ENCODE assay signal across 30 mouse cellular contexts in the genomic region with DNA sequence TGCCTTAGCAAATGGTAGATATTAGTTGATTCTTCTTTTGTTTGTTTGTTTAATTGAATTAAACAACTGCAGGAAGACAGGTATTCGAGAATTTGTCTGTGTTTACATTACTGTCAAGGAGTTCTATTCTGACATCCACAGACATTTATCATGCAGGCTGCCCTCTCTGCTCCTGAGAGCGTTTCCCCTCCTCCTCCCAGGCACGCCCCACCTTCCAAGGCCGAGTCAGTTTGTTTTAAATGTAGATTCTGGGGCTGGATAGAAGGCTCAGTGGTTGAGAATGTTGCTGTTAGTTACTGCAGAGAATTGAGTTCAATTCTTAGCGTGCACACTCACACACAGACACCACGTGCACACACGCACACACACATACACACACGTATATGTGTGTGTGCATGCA. TPM values are rescaled to one million over a fixed set of nuclear protein-coding genes. Genes with fewer than 3 reads are reported as not detected.
A peak's percentile ranks its signal among the peaks of the same experiment; 100 is the strongest.
DNase-seq lines count a peak whose midpoint lies in the region; ATAC-seq lines count a peak whose summit lies in the region.
"Had no signal": no experiment of that assay in that cellular context is flagged by ENCODE, and none has a peak within 500 bp of the region (broad histone marks: within the 10 kb centered on the region; RNA-seq: fewer than 3 reads in every experiment).

No protein-coding gene starts in this region.

- DNase-seq in embryo, embryonic 11 days: peak; percentile 16
- DNase-seq in embryo, embryonic 10 days (ENCODE audit: low spot score): no peak
- DNase-seq in heart, postnatal 14 days: no peak
- peak; percentile 76 for DNase-seq in R1 (ENCODE audit: low read depth, low spot score)
- no peak for DNase-seq in gastrocnemius, postnatal 10 days
- no peak for DNase-seq in frontal cortex, postnatal 10 days (ENCODE audit: low spot score in 2 of 2)
- DNase-seq: adrenal gland, adult 8-10 months; adrenal gland, postnatal 25 days; B cell, adult 2 months; cerebellum, adult 18-20 months; cerebellum, adult 9-10 months; cerebellum, postnatal 14 days; gastrocnemius, postnatal 14 days; heart, adult 11 months; heart, postnatal 10 days; kidney, adult 2 months had no signal

- ATAC-seq in heart, embryonic 13.5 days (ENCODE audit: extremely low read depth, insufficient number of reproducible peaks, low FRiP score, low TSS enrichment): no peak
- ATAC-seq: activated CD4-positive, CD25-positive, alpha-beta regulatory T cell, adult 4 months; forebrain, embryonic 15.5 days; intestine, postnatal 0 days; Patski had no signal

- H3K4me3 ChIP-seq in heart, embryonic 13.5 days: no peak overlapping the region
- H3K4me3 ChIP-seq: embryonic facial prominence, embryonic 12.5 days; embryonic facial prominence, embryonic 15.5 days; erythroblast, embryonic 14.5 days; forebrain, embryonic 12.5 days; forebrain, embryonic 15.5 days; heart, embryonic 15.5 days; hindbrain, embryonic 12.5 days; hindbrain, embryonic 15.5 days had no signal

- peaks cover 20% of the 10 kb centered on the region for H3K4me1 ChIP-seq in heart, embryonic 13.5 days
- H3K4me1 ChIP-seq: embryonic facial prominence, embryonic 15.5 days; forebrain, embryonic 15.5 days; hindbrain, embryonic 12.5 days; hindbrain, embryonic 15.5 days had no signal

- H3K4me2 ChIP-seq in heart, embryonic 13.5 days: no peak overlapping the region
- H3K4me2 ChIP-seq: embryonic facial prominence, embryonic 12.5 days; embryonic facial prominence, embryonic 15.5 days; forebrain, embryonic 12.5 days; forebrain, embryonic 15.5 days; hindbrain, embryonic 12.5 days; hindbrain, embryonic 15.5 days had no signal

- no peak overlapping the region for H3K27ac ChIP-seq in heart, embryonic 13.5 days (replicated peaks)
- H3K27ac ChIP-seq: embryonic facial prominence, embryonic 12.5 days; embryonic facial prominence, embryonic 15.5 days; forebrain, embryonic 12.5 days; forebrain, embryonic 15.5 days; heart, embryonic 15.5 days; hindbrain, embryonic 12.5 days; hindbrain, embryonic 15.5 days had no signal

- H3K9me3 ChIP-seq in heart, embryonic 13.5 days: no peaks in the 10 kb centered on the region
- H3K9me3 ChIP-seq: embryonic facial prominence, embryonic 12.5 days; embryonic facial prominence, embryonic 15.5 days; forebrain, embryonic 12.5 days; forebrain, embryonic 15.5 days; G1E; heart, embryonic 15.5 days; hindbrain, embryonic 12.5 days; hindbrain, embryonic 15.5 days had no signal

- no peaks in the 10 kb centered on the region for H3K27me3 ChIP-seq in heart, embryonic 13.5 days (replicated peaks)
- H3K27me3 ChIP-seq: CH12.LX; embryonic facial prominence, embryonic 12.5 days; embryonic facial prominence, embryonic 15.5 days; forebrain, embryonic 12.5 days; forebrain, embryonic 15.5 days; heart, embryonic 15.5 days; hindbrain, embryonic 12.5 days; hindbrain, embryonic 15.5 days; Patski had no signal

- WGBS in heart, embryonic 13.5 days: 30% methylated on average over 8 of the region's 8 CpGs

- H3K9ac ChIP-seq in heart, embryonic 13.5 days: 0 out of 2 replicates have a peak overlapping the region, but pooled peaks have one; percentile 14
- H3K9ac ChIP-seq: embryonic facial prominence, embryonic 12.5 days; embryonic facial prominence, embryonic 15.5 days; forebrain, embryonic 12.5 days; forebrain, embryonic 15.5 days; heart, embryonic 15.5 days; hindbrain, embryonic 12.5 days; hindbrain, embryonic 15.5 days had no signal

- intact Hi-C loops in heart, postnatal 14 days (cut with DNase I): no loop called here

- H3K36me3 ChIP-seq in heart, embryonic 13.5 days: no peaks in the 10 kb centered on the region
- H3K36me3 ChIP-seq: embryonic facial prominence, embryonic 12.5 days; embryonic facial prominence, embryonic 15.5 days; forebrain, embryonic 12.5 days; forebrain, embryonic 15.5 days; G1E; heart, embryonic 15.5 days; hindbrain, embryonic 12.5 days; hindbrain, embryonic 15.5 days had no signal

RNA-seq across cellular contexts. Expression of a gene that starts 36.2 kb away (rescaled TPM):
- 19.4 and 20.1 TPM in 2 replicates for polyA plus RNA-seq in heart, embryonic 13.5 days (2015; fragmentation: Nextera tagmentation; extraction: Ambion mirVana)
- 10 to 100 TPM; 62.5 to 63.6 TPM for total RNA-seq in heart, postnatal 14 days (2021)
- total RNA-seq in gastrocnemius, postnatal 10 days (2021): 10 to 100 TPM; 14.7 to 17.8 TPM
- polyA plus RNA-seq: activated CD4-positive, CD25-positive, alpha-beta regulatory T cell, adult 4 months had no signal

Comparison
In these comparisons a context has a peak if more than half of its experiments do, and no peak if none do; other contexts are left out.
1. DNase-seq: peak in embryo, embryonic 11 days (single experiment) and R1 (single experiment); none in embryo, embryonic 10 days (single experiment), heart, postnatal 14 days (0 of 2), gastrocnemius, postnatal 10 days (single experiment) and frontal cortex, postnatal 10 days (0 of 2).